Mouse (Mus musculus): Measurements from ENCODE around the gene Prkce.

- TF ChIP-seq CTCF (IDR thresholded peaks at IDR 0.05; ENCODE audit: low read depth) (peak; percentile 73), EP300 (IDR thresholded peaks at IDR 0.05; ENCODE audit: low read depth) (no peak)
These were observed 125.7 kb downstream of the Prkce start for GRCm38 (mm10) chr17:86293247-86293744.
